Mouse (Mus musculus): Measurements from ENCODE around the gene Itpr3. TPM values are rescaled to one million over a fixed set of nuclear protein-coding genes. Genes with fewer than 3 reads are reported as not detected.

Gene Itpr3
- total RNA-seq, 2 experiments from 2014 or later: 2.3 to 5.3 TPM

Small RNAs within 50 kb of the gene (microRNA-seq; reads per million reads assigned to microRNA genes)
- 0 reads per million in 2 experiments for gene Mir7677

Other genes starting within 250 kb of the Itpr3 start
- not detected for gene Nkx2-5, start 212.3 kb upstream of the Itpr3 start, total RNA-seq (2021)
- 1 to 10 TPM; 2.7 to 3.1 TPM for gene Kifc5b, start 140.2 kb upstream of the Itpr3 start, total RNA-seq (2021)
- 10 to 100 TPM; 18.6 to 21.0 TPM for gene Phf1, start 124.3 kb upstream of the Itpr3 start, total RNA-seq (2021)
- gene Cuta, start 117.7 kb upstream of the Itpr3 start, total RNA-seq (2021): 100 to 1,000 TPM; 109 to 115 TPM
- gene Syngap1, start 116.1 kb upstream of the Itpr3 start, total RNA-seq (2021): 100 to 1,000 TPM; 512 to 532 TPM
- gene Zbtb9, start 84.1 kb upstream of the Itpr3 start, total RNA-seq (2021): 10 to 100 TPM; 11.7 to 14.1 TPM
- gene Bak1, start 28.3 kb upstream of the Itpr3 start, total RNA-seq (2021): 10 to 100 TPM; 23.8 to 25.0 TPM
- 100 to 1,000 TPM; 165 to 168 TPM for gene Uqcc2, start 76.6 kb downstream of the Itpr3 start, total RNA-seq (2021)
- gene Ip6k3, start 110.5 kb downstream of the Itpr3 start, total RNA-seq (2021): under 1 TPM in 1 of 2 experiments, not detected in 1; 0.36 TPM
- gene Lemd2, start 147.2 kb downstream of the Itpr3 start, total RNA-seq (2021): 10 to 100 TPM; 43.3 to 45.6 TPM

Data from layer of hippocampus, postnatal 14 days (tissue).